Mouse (Mus musculus): ENCODE data around the gene Myo1g.

Myo1g gene

DNA sequence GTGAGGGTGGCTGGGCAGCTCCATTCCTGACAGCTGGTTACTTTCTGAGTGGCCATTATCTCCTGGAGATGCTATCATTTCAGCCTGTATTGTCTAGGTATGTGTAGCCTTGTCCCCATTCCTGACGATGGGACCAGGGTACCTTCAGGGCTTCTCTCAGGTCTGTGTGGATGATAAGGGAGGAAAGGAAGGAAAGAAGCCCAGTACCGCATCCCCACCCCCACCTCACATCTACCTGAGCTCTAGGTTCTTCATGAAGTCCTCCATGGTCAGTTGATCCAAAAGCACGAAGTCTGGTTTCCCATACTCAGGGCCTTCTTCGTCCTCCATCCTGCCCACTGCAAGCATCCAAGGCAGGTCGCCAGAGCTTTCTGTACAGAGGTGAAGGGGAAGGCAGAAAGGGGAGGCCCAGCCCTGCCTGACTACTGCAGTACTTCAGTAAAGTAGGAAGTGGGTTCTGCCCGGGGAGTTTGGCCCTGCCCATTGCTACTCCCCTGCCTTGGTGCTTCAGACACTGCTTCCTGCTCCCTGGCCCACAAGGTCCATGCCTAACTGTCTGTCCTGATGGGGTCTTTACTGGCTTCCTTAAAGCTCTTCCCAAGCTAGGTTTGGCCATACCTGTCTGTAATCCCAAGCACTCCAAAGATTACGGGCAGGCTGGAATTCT lies at the start of gene Myo1g:
Gene Myo1g, minus strand, starts transcription at position 459 of the 667 bp plus-strand sequence.
- no peak for DNase-seq (ENCODE audit: low spot score in 2 of 2)

GRCm38 (mm10) chr11:6569410-6569777 lies 48.6 kb upstream of the Myo1g start:
- DNase-seq (ENCODE audit: low spot score in 2 of 2), result no peak

GRCm38 (mm10) chr11:6568584-6569409 lies 48.0 kb upstream of the Myo1g start:
- DNase-seq (ENCODE audit: low spot score in 2 of 2), result peak in 1 of 2 experiments; percentile 45

DNA sequence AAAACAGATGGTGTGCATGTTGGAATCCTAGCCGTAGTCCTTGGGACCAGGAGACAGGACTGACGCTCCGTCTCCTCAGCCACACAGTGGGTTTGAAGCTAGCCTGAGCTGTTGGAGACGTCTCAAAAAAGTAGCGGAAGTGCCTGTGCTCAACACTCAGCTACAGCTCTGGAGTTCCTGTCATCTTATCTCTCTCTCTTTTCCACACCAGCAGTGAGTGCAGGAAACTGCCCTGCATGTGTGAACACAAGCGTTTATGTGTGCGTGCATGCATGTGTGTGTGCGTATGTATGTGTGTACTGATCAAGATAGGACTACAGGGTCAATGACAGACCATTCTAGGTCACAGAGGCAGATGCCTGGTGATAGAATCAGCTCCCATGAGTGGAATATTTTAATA lies 47.2 kb upstream of the Myo1g start:
- DNase-seq (ENCODE audit: low spot score in 2 of 2), result no peak

GRCm38 (mm10) chr11:6566496-6566895 lies 45.7 kb upstream of the Myo1g start:
- DNase-seq (ENCODE audit: low spot score in 2 of 2), result no peak

DNA sequence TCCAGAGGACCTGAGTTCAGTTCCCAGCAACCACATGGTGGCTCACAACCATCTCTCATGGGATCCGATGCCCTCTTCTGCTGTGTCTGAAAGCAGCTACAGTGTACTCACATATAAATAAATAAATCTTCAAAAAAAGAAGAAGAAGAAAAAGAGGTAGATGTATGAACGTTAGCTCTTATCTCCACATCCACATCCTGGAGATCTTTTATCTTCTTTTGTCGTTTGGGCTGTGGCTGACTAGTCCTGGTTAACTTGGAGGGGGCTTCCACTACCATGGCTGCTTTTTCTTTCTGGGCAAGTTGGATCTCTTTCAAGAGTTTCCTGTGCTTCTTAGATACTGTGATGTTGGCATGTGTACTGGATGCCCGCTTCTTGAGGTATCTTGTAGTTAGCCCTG lies 42.4 kb upstream of the Myo1g start:
- DNase-seq (ENCODE audit: low spot score in 2 of 2), result no peak

DNA sequence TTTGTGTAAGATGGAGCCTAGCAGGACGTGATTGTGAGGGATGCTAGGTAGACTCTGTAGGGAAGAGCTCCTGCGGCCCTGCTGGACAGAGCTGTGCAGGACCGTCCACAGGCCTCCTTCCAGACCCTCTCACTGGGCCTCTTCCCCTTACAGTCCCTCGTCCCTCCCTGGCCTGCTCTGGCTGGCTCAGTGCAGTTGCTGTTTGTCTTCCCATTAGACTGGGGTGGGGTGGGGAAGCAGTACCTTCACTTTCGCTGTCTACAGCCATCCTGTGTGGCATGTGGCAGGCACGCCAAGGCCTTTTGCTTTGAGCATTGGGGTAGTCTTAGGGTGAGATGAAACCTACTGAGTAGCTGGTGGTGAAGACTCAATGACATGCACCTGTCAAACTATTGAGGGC lies 41.6 kb upstream of the Myo1g start:
- DNase-seq (ENCODE audit: low spot score in 2 of 2), result no peak

GRCm38 (mm10) chr11:6561474-6561873 lies 40.7 kb upstream of the Myo1g start:
- DNase-seq (ENCODE audit: low spot score in 2 of 2), result no peak

GRCm38 (mm10) chr11:6560655-6561360 lies 40.0 kb upstream of the Myo1g start:
- DNase-seq (ENCODE audit: low spot score in 2 of 2), result peak in 1 of 2 experiments; percentile 39

GRCm38 (mm10) chr11:6559996-6560395 lies 39.2 kb upstream of the Myo1g start:
- no peak for DNase-seq (ENCODE audit: low spot score in 2 of 2)

- no peak for DNase-seq (ENCODE audit: low spot score in 2 of 2)
Measured at GRCm38 (mm10) chr11:6558234-6558633, 37.5 kb upstream of the Myo1g start.

DNA sequence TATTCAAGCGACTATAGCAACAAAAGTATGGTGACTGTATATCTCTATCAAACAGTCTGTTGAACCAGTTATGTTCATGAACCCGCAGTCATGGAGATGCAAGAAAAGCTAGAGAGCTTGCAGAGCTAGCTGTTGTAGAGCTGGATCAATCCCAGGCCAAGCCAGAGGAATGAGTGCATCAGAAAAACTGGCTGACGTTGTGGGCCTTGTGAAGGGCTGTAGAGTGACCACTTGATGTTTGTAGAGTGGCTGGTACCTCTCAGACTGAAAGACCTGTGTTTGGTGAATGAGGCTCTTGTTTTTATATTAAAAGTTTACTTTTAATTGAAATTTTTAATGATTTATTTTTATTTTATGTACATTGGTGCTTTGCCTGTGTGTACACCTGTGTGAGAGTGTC lies 29.4 kb upstream of the Myo1g start:
- DNase-seq (ENCODE audit: low spot score in 2 of 2), result no peak

DNA sequence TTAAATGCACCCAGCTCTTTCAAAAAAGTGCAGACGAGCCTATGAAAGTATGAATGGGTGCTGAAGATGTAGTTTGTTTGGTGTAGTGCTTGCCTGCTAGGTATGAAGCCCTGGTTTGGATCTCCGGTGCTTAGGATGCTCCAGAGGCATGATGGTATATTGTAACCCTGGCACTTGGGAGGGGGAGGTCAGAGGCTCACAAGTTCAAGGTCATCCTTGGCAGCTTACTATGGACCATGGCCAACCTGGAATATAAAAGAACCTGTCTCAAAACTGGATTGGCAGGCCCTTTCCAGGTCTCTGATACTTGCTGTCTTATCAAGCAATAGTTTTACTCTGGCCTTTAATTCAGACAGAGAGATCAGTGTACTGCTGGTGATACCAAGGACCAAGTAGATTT lies 29.0 kb upstream of the Myo1g start:
- DNase-seq (ENCODE audit: low spot score in 2 of 2), result no peak

GRCm38 (mm10) chr11:6547696-6548325 lies 27.0 kb upstream of the Myo1g start:
- DNase-seq (ENCODE audit: low spot score in 2 of 2), result no peak

- DNase-seq (ENCODE audit: low spot score in 2 of 2), result peak; percentile 48 to 65
Measured at GRCm38 (mm10) chr11:6547037-6547680, 26.4 kb upstream of the Myo1g start.

DNA sequence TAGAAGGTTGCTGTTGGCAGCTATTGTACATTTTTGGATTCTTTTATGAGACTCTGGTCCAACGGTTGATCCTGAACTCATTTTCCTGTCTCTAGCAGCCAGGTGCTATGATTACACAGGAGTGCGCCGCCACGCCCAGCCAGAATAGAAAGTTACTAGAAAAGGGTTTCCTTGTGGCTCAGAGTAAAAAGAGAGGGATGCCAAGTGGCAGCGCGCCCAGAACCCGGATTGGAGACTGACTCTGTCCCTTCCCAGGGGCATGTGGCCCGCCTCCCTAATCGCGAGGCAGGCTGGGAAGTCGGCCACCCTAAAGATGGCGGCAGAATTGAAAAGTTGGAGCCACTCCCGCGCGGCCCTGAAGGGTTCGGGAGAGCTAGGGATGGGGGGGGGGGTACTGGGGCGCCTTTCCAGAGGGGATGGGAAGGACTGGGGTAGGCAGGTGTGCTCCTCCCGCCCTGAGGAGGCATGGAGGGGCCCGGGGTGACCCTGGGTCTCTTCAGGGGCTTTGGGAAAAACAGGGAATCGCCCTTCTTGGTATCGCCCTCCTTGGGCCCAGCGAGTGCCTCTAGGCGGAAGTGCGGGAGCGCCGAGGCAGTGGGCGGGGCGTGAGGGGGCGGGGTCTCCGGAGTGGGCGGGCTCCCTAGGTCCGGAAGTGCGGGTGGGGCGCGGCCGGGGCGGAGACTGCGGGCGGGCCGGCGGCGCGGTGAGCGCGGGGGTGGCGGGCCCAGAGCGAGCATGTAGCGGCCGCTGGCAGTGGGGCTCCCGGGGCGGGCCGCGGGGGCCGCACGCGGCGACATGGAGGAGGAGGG lies 25.6 kb upstream of the Myo1g start, which contains the start of gene Ccm2:
Gene Ccm2, plus strand, starts transcription at position 683 of the 809 bp plus-strand sequence.
- peak; percentile 94 to 98 for DNase-seq (ENCODE audit: low spot score in 2 of 2)

- DNase-seq (ENCODE audit: low spot score in 2 of 2), result no peak
Measured at GRCm38 (mm10) chr11:6545857-6546192, 25.1 kb upstream of the Myo1g start.

GRCm38 (mm10) chr11:6545186-6545856 lies 24.6 kb upstream of the Myo1g start:
- DNase-seq (ENCODE audit: low spot score in 2 of 2), result no peak

- no peak for DNase-seq (ENCODE audit: low spot score in 2 of 2)
Measured at GRCm38 (mm10) chr11:6544683-6545082, 23.9 kb upstream of the Myo1g start.

- DNase-seq (ENCODE audit: low spot score in 2 of 2), result no peak
Measured at GRCm38 (mm10) chr11:6530746-6531145, 10.0 kb upstream of the Myo1g start.

Data from urinary bladder, postnatal 36 days (tissue).